Mouse (Mus musculus) limb, embryonic 13.5 days (tissue): ENCODE measurements around the gene Gm15557. TPM values are rescaled to one million over a fixed set of nuclear protein-coding genes. Genes with fewer than 3 reads are reported as not detected.

Source experiments
- polyA plus RNA-seq: library from polyadenylated mRNA; unstranded; fragments of >200 nt; fragmentation: Nextera tagmentation; extraction: Ambion mirVana; gene quantifications from 2 replicates; pipeline ENCODE4 v1.2.1, GENCODE M21; 2015

Gene Gm15557
- polyA plus RNA-seq, 1 experiment from 2014 or later, result 1.2 TPM

Other genes with a start within 250 kb of the Gm15557 start
- 150 and 160 TPM in 2 replicates for gene Trpc4ap, start 248.3 kb upstream of the Gm15557 start, polyA plus RNA-seq
- 27.3 and 28.2 TPM in 2 replicates for gene Edem2, start 211.3 kb upstream of the Gm15557 start, polyA plus RNA-seq
- not detected in 2 replicates for gene Gm17581, start 204.9 kb upstream of the Gm15557 start, polyA plus RNA-seq
- 5.7 and 5.8 TPM in 2 replicates for gene Procr, start 189.6 kb upstream of the Gm15557 start, polyA plus RNA-seq
- 0.05 and 0.20 TPM in 2 replicates for gene Mmp24, start 165.4 kb upstream of the Gm15557 start, polyA plus RNA-seq
- 16.2 and 18.1 TPM in 2 replicates for gene BC029722, start 121.3 kb upstream of the Gm15557 start, polyA plus RNA-seq
- gene Eif6, start 113.8 kb upstream of the Gm15557 start, polyA plus RNA-seq, result 188 and 192 TPM in 2 replicates
- gene Fam83c, start 105.9 kb upstream of the Gm15557 start, polyA plus RNA-seq, result 0.42 and 0.47 TPM in 2 replicates
- gene Uqcc1, start 10.4 kb upstream of the Gm15557 start, polyA plus RNA-seq, result 66.9 and 74.7 TPM in 2 replicates
- 101 and 107 TPM in 2 replicates for gene Gdf5, start 4.6 kb downstream of the Gm15557 start, polyA plus RNA-seq
- 32.1 and 32.2 TPM in 2 replicates for gene Cep250, start 15.7 kb downstream of the Gm15557 start, polyA plus RNA-seq
- gene 6430550D23Rik, start 67.2 kb downstream of the Gm15557 start, polyA plus RNA-seq, result 1.5 and 1.9 TPM in 2 replicates
- 228 and 246 TPM in 2 replicates for gene Ergic3, start 67.3 kb downstream of the Gm15557 start, polyA plus RNA-seq
- gene Fer1l4, start 112.2 kb downstream of the Gm15557 start, polyA plus RNA-seq, result not detected in 2 replicates
- 3.9 and 4.3 TPM in 2 replicates for gene Spag4, start 124.4 kb downstream of the Gm15557 start, polyA plus RNA-seq
- gene Cpne1, start 171.2 kb downstream of the Gm15557 start, polyA plus RNA-seq, result 62.5 and 64.4 TPM in 2 replicates
- 28.8 and 36.8 TPM in 2 replicates for gene Rbm12, start 171.2 kb downstream of the Gm15557 start, polyA plus RNA-seq
- gene Gm28036, start 186.4 kb downstream of the Gm15557 start, polyA plus RNA-seq, result 15.4 and 20.3 TPM in 2 replicates
- gene Romo1, start 203.3 kb downstream of the Gm15557 start, polyA plus RNA-seq, result 382 and 393 TPM in 2 replicates
- 36.1 and 36.6 TPM in 2 replicates for gene Nfs1, start 203.5 kb downstream of the Gm15557 start, polyA plus RNA-seq
- gene Rbm39, start 239.5 kb downstream of the Gm15557 start, polyA plus RNA-seq, result 818 and 841 TPM in 2 replicates